Mouse (Mus musculus) forebrain, embryonic 16.5 days (tissue): ENCODE measurements at regions not wholly inside any gene's neighbourhood (a gene's known extent, or its start where the extent isn't known, plus 50 kb on each side); places are given as distances from the start of the nearest gene placed in this dataset.

Experiments used
- ATAC-seq: fragments of 200-750 bp; cut with Nextera tagmentation; 2 replicates; pipeline ENCODE4 v1.8.0; 2017; ENCODE audit warnings: mild to moderate bottlenecking, moderate library complexity
- H3K27ac ChIP-seq: fragments of 300-500 bp; sonication (generic); 2 replicates; pipeline ENCODE4 v1.5.1; 2014; ENCODE audit warnings: low read length, control low read depth
- H3K27me3 ChIP-seq: fragments of 300-500 bp; sonication (generic); replicated peaks from 2 replicates; pipeline ENCODE4 v1.6.1; 2014; ENCODE audit warnings: low read length; ENCODE audit not compliant: control insufficient read depth, insufficient read depth
- H3K36me3 ChIP-seq: fragments of 300-500 bp; sonication (generic); 2 replicates; pipeline ENCODE4 v1.6.1; 2014; ENCODE audit not compliant: control insufficient read depth, insufficient read depth
- H3K4me1 ChIP-seq: fragments of 300-500 bp; sonication (generic); replicated peaks from 2 replicates; pipeline ENCODE4 v1.6.1; 2014; ENCODE audit warnings: low read length; ENCODE audit not compliant: control insufficient read depth, insufficient read depth
- H3K4me2 ChIP-seq: fragments of 300-500 bp; sonication (generic); 2 replicates; pipeline ENCODE4 v1.6.1; 2014; ENCODE audit warnings: mild to moderate bottlenecking, low read length, control low read depth
- H3K4me3 ChIP-seq: fragments of 300-500 bp; sonication (generic); replicated peaks from 2 replicates; pipeline ENCODE4 v1.5.1; 2014; ENCODE audit warnings: mild to moderate bottlenecking, low read length, control low read depth
- H3K9ac ChIP-seq: fragments of 300-500 bp; sonication (generic); replicated peaks from 2 replicates; pipeline ENCODE4 v1.6.1; 2014; ENCODE audit warnings: low read depth, low read length, control low read depth
- H3K9me3 ChIP-seq: fragments of 300-500 bp; sonication (generic); 2 replicates; pipeline ENCODE4 v1.6.1; 2016; ENCODE audit warnings: low read length; ENCODE audit not compliant: control insufficient read depth
- WGBS: fragments of 180-500 bp; shearing (Covaris S2); extraction: QIAGEN DNeasy Blood & Tissue Kit; methylation state at CpG from one replicate; pipeline ENCODE4 v1.1.7; 2014; 5-methylcytosine and 5-hydroxymethylcytosine counted together

DNA sequence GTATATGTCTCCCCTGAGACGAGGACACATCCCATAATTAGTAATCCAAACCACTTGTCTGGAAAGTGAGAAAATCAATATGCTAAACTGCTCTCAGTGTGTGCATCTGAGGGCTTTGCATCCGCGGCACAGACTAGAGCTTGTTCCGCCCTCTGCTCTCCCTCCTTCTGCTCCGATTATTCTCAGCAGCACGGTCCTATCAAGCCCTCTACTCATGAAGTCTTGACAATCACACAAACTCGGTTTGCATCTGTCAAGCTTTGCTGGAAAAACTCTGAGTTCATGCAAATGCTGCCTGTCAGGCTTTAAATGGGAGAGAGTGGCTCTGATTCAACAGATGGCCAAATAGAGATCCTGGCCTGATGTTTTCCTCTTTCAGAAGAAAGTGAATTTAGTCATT, 1121.3 kb downstream of the Cdh8 start:
- Histone ChIP-seq H3K4me2 (peak overlapping the region; percentile 28; the same call in 1 of the 2 replicates), H3K9me3 (no peaks in the 10 kb centered on the region), H3K27ac (no peak overlapping the region), H3K9ac (no peak overlapping the region), H3K27me3 (no peaks in the 10 kb centered on the region), H3K4me1 (peaks cover 3% of the 10 kb centered on the region), H3K4me3 (no peak overlapping the region), H3K36me3 (no peaks in the 10 kb centered on the region)
- 19% methylated on average over 7 of the region's 7 CpGs for WGBS
- peak; percentile 80 for ATAC-seq

GRCm38 (mm10) chr8:98260281-98260680, 1156.0 kb downstream of the Cdh8 start:
- 95% methylated on average over 3 of the region's 3 CpGs for WGBS
- Histone ChIP-seq H3K9ac (no peak overlapping the region), H3K27me3 (no peaks in the 10 kb centered on the region), H3K4me1 (no peaks in the 10 kb centered on the region), H3K4me3 (no peak overlapping the region), H3K36me3 (no peaks in the 10 kb centered on the region), H3K4me2 (no peak overlapping the region), H3K27ac (no peak overlapping the region), H3K9me3 (no peaks in the 10 kb centered on the region)
- ATAC-seq = no peak

GRCm38 (mm10) chr8:98243328-98243926, 1172.8 kb downstream of the Cdh8 start:
- no peaks in the 10 kb centered on the region for H3K27me3 ChIP-seq
- no peak overlapping the region for H3K9ac ChIP-seq
- ATAC-seq = no peak
- no peak overlapping the region for H3K4me2 ChIP-seq
- H3K4me3 ChIP-seq = no peak overlapping the region
- WGBS = 39% methylated on average over 6 of the region's 6 CpGs
- H3K27ac ChIP-seq = no peak overlapping the region
- H3K4me1 ChIP-seq = no peaks in the 10 kb centered on the region
- H3K36me3 ChIP-seq = no peaks in the 10 kb centered on the region
- H3K9me3 ChIP-seq = no peaks in the 10 kb centered on the region

- H3K4me3 ChIP-seq = no peak overlapping the region
- no peaks in the 10 kb centered on the region for H3K4me1 ChIP-seq
- ATAC-seq = no peak
- no peaks in the 10 kb centered on the region for H3K36me3 ChIP-seq
- no peak overlapping the region for H3K4me2 ChIP-seq
- no peak overlapping the region for H3K9ac ChIP-seq
- no peaks in the 10 kb centered on the region for H3K9me3 ChIP-seq
- H3K27me3 ChIP-seq = no peaks in the 10 kb centered on the region
- no peak overlapping the region for H3K27ac ChIP-seq
These were observed 1202.3 kb downstream of the Cdh8 start for GRCm38 (mm10) chr8:98214019-98214418.
